Mouse (Mus musculus) left cerebral cortex, postnatal 14 days (tissue): Measurements from ENCODE around the gene Entpd5. TPM values are rescaled to one million over a fixed set of nuclear protein-coding genes. Genes with fewer than 3 reads are reported as not detected.
A peak's percentile ranks its signal among the peaks of the same experiment; 100 is the strongest.

Experiments
- DNase-seq, 2 experiments: peaks; one replicate each; pipeline ENCODE4 v3.0.0; 2021 to 2022; ENCODE audit warnings: low spot score in 2 of 2, mixed read lengths in 1 of 2
- intact Hi-C: fragments of 180-260 bp; cut with DNase I; formaldehyde crosslinking; loops from one replicate; pipeline ENCODE4 v1.15.1; 2025
- total RNA-seq, 2 experiments: library from RNA; stranded (reverse); gene quantifications; 2 replicates each; pipeline ENCODE4 v1.2.3; 2021

Entpd5 gene
- total RNA-seq, 2 experiments from 2014 or later = 21.6 to 23.6 TPM

GRCm38 (mm10) chr12:84400653-84401052 is 8.2 kb downstream of the Entpd5 start:
- intact Hi-C loops = no loop called here
- no peak for DNase-seq

GRCm38 (mm10) chr12:84400068-84400467 is 8.8 kb downstream of the Entpd5 start:
- intact Hi-C loops = no loop called here
- no peak for DNase-seq

DNA sequence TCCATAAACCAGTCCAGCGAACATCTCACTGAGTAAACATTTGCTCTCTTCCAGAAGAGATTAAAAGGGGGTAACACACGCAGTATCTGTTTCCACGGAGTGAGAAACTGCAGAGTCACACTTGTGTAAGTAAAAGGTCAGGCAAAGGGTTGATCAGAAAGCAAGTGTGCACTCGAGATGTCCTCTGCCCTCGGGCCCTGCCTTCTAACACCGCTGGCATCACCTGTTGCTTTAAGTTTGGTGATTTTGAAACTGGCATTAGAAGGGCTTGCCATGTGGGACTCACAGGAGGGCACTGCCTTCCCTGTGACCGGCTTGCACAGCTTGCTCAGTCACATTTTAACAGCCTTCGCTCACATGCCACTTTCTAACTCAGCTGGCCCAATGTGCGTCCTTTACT is 9.2 kb downstream of the Entpd5 start:
- intact Hi-C loops = no loop called here
- no peak for DNase-seq

GRCm38 (mm10) chr12:84399135-84399534 is 9.7 kb downstream of the Entpd5 start:
- intact Hi-C loops = no loop called here
- no peak for DNase-seq

GRCm38 (mm10) chr12:84398629-84399028 is 10.2 kb downstream of the Entpd5 start:
- intact Hi-C loops = no loop called here
- DNase-seq = no peak

GRCm38 (mm10) chr12:84397685-84398084 is 11.1 kb downstream of the Entpd5 start:
- intact Hi-C loops = no loop called here
- DNase-seq = no peak

DNA sequence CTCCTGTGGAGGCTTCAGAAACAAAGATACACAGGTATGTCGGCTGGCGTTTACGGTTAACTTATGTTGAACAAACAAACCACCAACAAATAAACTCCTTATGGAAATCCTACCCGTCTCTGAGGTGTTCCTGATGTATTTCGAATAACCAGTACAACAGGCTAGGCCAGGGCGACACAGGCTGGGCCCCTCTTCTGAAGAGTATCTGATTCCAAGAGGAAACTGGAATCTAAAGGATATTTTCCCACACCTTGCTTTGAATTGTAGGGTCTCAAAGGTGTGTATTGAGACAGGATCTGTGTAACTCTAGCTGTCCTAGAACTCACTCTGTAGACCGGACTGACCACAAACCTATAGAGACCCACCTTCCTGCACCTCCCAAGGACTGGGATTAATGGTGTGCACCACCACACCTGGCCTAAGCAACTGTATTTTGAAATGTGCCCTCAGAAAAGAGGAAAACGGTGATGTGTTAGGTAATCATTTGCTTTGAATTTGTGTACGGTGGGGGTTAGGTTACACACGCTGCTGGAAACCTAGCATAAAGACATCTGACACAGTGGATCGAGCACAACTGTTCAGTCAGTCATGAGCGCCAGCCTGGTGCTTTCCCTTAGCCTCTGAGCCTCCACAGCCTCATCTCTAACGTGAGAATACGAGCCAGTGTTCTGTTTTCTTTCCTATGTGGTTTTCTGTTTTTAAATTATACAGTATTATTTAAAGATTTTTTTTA is 11.7 kb downstream of the Entpd5 start:
- intact Hi-C loops = no loop called here

DNA sequence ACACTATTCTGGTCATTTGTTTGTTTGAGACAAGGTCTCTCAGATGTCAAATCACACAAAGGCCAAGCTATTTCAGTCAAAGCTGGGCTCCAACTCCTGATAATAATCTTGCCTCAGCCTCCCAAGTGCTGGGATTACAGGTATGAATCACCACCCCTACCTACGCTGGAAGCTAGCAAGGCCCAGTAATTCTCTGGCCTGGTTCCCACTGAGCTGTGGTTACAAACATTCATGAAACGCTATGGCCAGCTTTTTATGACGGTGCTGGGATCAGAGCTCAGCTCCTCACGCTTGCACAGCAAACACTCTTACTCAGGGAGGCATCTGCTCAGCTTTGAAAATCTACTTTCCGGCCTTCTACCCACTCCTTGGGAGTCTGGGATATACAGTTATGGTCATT is 15.0 kb downstream of the Entpd5 start:
- intact Hi-C loops = no loop called here
- no peak for DNase-seq

More for the DNA sequence above, 11.7 kb downstream of the Entpd5 start:
- DNase-seq = no peak

GRCm38 (mm10) chr12:84392681-84393080 is 16.1 kb downstream of the Entpd5 start:
- no peak for DNase-seq
- intact Hi-C loops = no loop called here

GRCm38 (mm10) chr12:84390336-84390735 is 18.5 kb downstream of the Entpd5 start:
- intact Hi-C loops = no loop called here
- no peak for DNase-seq

- intact Hi-C loops = no loop called here
- no peak for DNase-seq
Observed at GRCm38 (mm10) chr12:84388774-84389400, 19.9 kb downstream of the Entpd5 start.

DNA sequence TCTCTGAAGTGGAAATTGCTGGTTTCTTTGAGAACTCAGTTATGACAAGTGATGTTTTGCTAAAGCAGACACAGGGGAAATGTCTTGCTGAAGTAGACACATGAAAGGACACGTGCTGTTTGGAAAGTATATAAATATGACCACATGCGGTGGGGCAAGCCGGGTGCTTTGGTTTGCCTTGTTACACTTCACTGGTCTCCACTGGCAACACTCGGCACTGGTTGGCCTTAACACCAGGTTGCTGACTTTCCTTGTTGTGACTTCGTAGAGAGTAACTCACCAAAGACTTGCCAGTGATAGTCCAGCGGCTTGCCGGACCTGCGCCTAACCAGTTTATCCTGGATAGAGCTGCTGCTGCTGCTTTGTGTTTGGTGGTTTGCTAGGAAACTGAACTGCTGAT is 20.7 kb downstream of the Entpd5 start:
- intact Hi-C loops = no loop called here
- DNase-seq = no peak

GRCm38 (mm10) chr12:84385408-84385807 is 23.4 kb downstream of the Entpd5 start:
- intact Hi-C loops = no loop called here
- no peak for DNase-seq

DNA sequence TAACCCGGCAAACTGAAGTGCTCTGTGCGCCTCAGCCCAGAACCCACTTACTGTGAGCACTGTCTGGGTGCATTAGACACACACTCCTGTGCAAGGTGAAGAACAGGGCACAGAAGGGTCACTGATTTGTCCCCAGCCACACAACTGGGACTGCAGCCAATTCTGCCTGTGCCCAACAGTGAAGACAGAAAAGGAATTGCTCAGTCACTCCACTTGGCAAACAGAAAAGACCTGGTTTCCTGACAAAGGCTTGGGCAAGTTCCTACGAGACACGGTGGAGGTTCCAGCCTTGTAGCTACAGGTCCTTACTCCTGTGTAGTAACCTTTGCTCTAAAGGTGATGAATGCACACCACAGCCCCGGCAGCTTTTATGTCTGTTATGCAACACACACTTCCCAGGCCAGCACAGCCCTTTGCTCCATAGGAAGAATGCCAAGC is 24.2 kb downstream of the Entpd5 start:
- intact Hi-C loops = no loop called here
- DNase-seq = peak in 1 of 2 experiments; percentile 45

- intact Hi-C loops = no loop called here
- DNase-seq = no peak
Observed at GRCm38 (mm10) chr12:84382369-84382768, 26.5 kb downstream of the Entpd5 start.

- peak in 1 of 2 experiments; percentile 13 for DNase-seq
- intact Hi-C loops = no loop called here
Observed at GRCm38 (mm10) chr12:84373831-84374481, 34.9 kb downstream of the Entpd5 start.

DNA sequence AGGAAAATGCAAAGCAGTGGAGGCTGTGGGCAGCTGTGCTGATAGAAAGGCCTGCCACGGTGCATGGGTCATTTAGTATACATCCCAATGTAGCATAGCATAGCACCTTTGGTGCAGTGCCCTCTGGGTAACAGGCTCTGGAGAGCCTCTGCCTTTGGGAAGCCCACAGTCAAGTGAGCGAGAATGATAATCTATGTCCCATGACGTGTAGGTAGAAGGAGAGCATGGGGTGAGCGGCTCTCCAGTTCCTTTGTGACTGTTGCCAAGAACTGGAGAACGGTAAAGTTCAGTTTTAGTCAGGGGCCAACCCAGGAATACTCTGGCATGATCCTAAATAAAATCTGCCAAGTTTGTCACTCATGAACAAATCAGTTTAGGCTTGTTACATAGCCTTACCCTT is 37.2 kb downstream of the Entpd5 start:
- intact Hi-C loops = no loop called here
- DNase-seq = no peak

GRCm38 (mm10) chr12:84366971-84367370 is 41.9 kb downstream of the Entpd5 start:
- no peak for DNase-seq
- intact Hi-C loops = no loop called here

DNA sequence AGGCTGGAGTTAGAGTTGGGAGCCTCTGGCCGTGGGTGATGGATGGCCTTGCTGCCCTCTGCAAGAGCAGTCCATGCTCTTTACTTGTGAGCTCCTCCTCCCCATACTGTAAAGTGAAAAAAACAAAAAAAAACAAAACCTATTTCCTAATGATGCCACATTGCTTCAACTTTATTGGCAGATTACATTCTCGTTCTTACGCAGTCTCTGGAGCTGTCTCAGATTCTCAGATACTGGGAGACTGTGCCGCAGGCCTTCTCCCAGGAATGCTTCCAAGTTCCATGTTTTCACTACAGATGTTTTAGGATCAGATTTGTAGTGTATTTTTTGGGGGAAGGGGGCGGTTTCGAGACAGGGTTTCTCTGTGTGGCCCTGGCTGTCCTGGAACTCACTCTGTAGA is 43.7 kb downstream of the Entpd5 start:
- intact Hi-C loops = no loop called here
- no peak for DNase-seq

DNA sequence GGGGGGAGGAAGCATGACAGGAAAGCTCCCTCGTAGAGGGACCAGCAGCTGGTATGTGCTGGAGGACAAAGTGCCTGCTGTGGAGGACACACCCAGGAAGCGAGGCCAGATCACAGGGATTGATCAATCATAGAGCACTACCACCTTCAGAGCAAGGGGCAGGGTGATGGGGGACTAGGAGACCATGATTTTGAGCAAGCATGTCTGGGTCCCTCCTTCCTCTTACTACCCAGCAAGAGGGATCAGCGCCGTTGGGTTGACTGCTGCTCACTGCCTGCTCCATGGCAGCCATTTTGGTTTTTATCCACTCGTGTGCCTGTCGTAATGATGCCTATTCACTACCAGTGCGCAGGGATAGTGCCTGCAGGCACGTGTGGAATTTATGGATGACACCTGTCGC is 44.5 kb downstream of the Entpd5 start:
- no peak for DNase-seq
- intact Hi-C loops = no loop called here

DNA sequence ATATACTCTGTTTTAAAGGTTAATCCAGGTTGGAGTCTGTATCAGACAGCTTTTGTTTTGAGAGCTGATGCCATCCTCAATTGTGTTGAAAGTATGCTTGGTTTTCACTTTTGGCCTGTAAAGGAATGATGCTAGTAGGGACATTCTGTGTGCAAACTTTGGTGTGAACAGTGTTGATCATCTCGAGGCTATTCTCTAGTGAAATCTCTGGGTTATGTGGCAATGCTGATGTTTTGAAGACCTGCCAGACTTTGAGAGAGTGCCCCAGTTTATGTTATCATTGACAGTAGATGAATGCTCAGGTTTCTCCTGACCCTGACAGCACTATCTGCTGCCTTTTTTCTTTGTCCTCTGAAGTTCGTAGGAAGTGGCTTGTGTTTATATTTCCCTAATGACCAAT is 46.0 kb downstream of the Entpd5 start:
- no peak for DNase-seq
- intact Hi-C loops = no loop called here
